Mouse (Mus musculus) embryonic facial prominence, embryonic 12.5 days (tissue): ENCODE results near the gene Twistnb. TPM values are rescaled to one million over a fixed set of nuclear protein-coding genes. Genes with fewer than 3 reads are reported as not detected.

Experiments used
- ATAC-seq: fragments of 200-750 bp; cut with Nextera tagmentation; 2 replicates; pipeline ENCODE4 v1.8.0; 2017; ENCODE audit not compliant: insufficient number of reproducible peaks, insufficient read depth, low FRiP score, low TSS enrichment
- H3K27ac ChIP-seq: fragments of 300-500 bp; sonication (generic); 2 replicates; pipeline ENCODE4 v1.5.1; 2016; ENCODE audit warnings: mild to moderate bottlenecking
- H3K27me3 ChIP-seq: fragments of 300-500 bp; sonication (generic); 2 replicates; pipeline ENCODE4 v1.6.1; 2016; ENCODE audit warnings: mild to moderate bottlenecking, moderate library complexity
- H3K36me3 ChIP-seq: fragments of 300-500 bp; sonication (generic); 2 replicates; pipeline ENCODE4 v1.6.1; 2016; ENCODE audit warnings: mild to moderate bottlenecking
- H3K4me1 ChIP-seq: fragments of 300-500 bp; sonication (generic); 2 replicates; pipeline ENCODE4 v1.6.1; 2016
- H3K4me2 ChIP-seq: fragments of 300-500 bp; sonication (generic); replicated peaks from 2 replicates; pipeline ENCODE4 v1.6.1; 2016; ENCODE audit warnings: mild to moderate bottlenecking, moderate library complexity
- H3K4me3 ChIP-seq: fragments of 300-500 bp; sonication (generic); 2 replicates; pipeline ENCODE4 v1.5.1; 2016; ENCODE audit warnings: mild to moderate bottlenecking
- H3K9ac ChIP-seq: fragments of 300-500 bp; sonication (generic); 2 replicates; pipeline ENCODE4 v1.6.1; 2016; ENCODE audit warnings: mild to moderate bottlenecking, moderate library complexity
- H3K9me3 ChIP-seq: fragments of 300-500 bp; sonication (generic); 2 replicates; pipeline ENCODE4 v1.6.1; 2016; ENCODE audit warnings: mild to moderate bottlenecking, moderate library complexity
- WGBS: fragments of 180-500 bp; shearing (Covaris S2); methylation state at CpG from one replicate; pipeline ENCODE4 v1.1.7; 2016; 5-methylcytosine and 5-hydroxymethylcytosine counted together
- polyA plus RNA-seq: library from polyadenylated mRNA; unstranded; fragments of >200 nt; fragmentation: Nextera tagmentation; extraction: Ambion mirVana; gene quantifications from 2 replicates; pipeline ENCODE4 v1.2.1, GENCODE M21; 2016

The Twistnb gene
- polyA plus RNA-seq, 1 experiment from 2014 or later, result 60.8 TPM

DNA sequence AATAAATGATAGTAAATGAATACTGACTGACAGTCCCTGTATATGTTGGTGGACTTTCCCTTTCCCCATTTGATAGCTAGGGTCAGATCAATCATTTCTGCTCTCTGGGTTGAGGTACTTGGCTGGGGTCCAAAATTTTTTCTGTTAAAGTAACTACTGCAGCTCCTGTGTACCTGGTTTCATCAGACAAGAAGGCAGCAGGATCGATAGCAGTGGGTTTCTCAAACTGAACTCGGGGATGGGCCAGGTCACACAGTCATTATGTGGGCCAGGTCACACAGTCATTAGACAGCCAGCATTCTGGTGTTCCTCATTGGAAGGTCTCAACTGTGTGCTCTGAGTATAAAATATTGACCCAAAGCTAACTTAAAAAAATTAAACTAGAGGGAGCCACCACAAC is 1.7 kb upstream of the Twistnb start:
- Histone ChIP-seq H3K4me3 (no peak overlapping the region), H3K27me3 (peaks cover 5% of the 10 kb centered on the region; the same call in 1 of the 2 replicates), H3K4me2 (no peak overlapping the region), H3K4me1 (peaks cover 5% of the 10 kb centered on the region), H3K9me3 (no peaks in the 10 kb centered on the region), H3K9ac (no peak overlapping the region), H3K36me3 (no peaks in the 10 kb centered on the region), H3K27ac (no peak overlapping the region)
- WGBS, result 69% methylated on average over 2 of the region's 2 CpGs
- no peak for ATAC-seq

DNA sequence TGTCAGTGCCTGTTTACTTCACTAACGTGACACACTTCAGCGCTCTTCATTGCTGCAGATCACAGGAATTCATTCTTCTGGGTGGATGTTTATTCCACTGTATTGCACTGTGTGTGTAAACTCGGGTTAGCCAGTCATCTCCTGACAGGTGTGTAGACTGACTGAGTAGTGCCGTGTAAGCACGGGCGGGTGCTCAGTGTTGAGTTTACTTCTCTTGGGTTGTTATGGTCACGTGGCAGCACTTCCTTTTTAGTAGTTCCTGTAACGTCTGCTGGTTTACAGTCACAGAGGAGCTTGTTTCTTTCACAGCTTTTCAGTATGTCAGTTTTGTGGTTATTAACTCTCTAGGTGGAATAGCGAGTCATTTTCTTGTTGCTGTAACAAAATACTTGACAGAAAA is 4.4 kb downstream of the Twistnb start:
- Histone ChIP-seq H3K27me3 (no peaks in the 10 kb centered on the region), H3K4me3 (no peak overlapping the region), H3K4me2 (no peak overlapping the region), H3K9ac (no peak overlapping the region), H3K9me3 (no peaks in the 10 kb centered on the region), H3K36me3 (0 out of 2 replicates have a peak, but pooled peaks cover 5% of the 10 kb centered on the region), H3K27ac (no peak overlapping the region), H3K4me1 (peaks cover 5% of the 10 kb centered on the region)
- no peak for ATAC-seq
- WGBS, result 89% methylated on average over 9 of the region's 9 CpGs

DNA sequence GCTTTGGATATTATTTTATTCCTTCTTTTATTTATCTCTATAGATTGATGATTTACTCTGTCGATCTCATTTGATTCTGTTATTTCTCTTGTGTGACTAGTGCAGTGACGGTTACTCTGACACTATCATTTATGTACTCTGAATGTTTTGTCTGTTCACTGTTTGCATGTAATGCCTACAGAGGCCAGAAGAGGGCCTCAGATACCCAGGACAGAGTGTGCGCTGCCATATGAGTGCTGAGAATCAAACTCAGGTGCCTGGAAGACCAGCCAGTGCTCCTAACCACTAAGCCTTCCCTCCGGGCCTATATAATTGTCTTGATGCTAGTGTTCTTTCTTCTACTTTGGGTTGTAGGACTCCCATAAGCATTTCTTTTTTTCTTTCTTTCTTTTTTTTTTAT is 5.3 kb downstream of the Twistnb start:
- Histone ChIP-seq H3K36me3 (peaks cover 11% of the 10 kb centered on the region), H3K27ac (no peak overlapping the region), H3K4me2 (no peak overlapping the region), H3K9me3 (no peaks in the 10 kb centered on the region), H3K27me3 (no peaks in the 10 kb centered on the region), H3K4me1 (peaks cover 5% of the 10 kb centered on the region), H3K4me3 (no peak overlapping the region), H3K9ac (no peak overlapping the region)
- WGBS, result 95% methylated on average over 4 of the region's 4 CpGs
- no peak for ATAC-seq

DNA sequence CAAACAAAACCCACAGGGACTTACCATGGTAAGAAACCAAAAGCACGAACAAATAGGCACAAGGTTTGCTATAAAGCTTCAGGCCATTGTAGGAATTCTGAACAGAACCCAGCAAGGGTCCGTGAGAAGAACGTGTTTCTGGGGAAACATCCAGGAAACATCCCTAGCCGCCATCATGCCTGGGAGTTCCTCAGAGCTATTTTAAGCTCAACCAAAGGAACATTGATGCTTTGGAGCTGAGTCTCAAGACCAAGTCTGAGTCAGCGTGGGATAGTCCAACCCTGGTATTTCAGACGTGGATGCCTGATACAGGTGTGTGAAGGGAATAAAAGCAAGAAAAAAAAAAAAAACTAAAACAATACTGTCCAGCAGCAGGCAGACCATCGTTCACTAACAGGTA is 26.0 kb downstream of the Twistnb start:
- Histone ChIP-seq H3K36me3 (no peaks in the 10 kb centered on the region), H3K9ac (no peak overlapping the region), H3K4me3 (no peak overlapping the region), H3K27ac (no peak overlapping the region), H3K9me3 (no peaks in the 10 kb centered on the region), H3K4me1 (no peaks in the 10 kb centered on the region), H3K4me2 (no peak overlapping the region), H3K27me3 (no peaks in the 10 kb centered on the region)
- no peak for ATAC-seq
- 82% methylated on average over 7 of the region's 7 CpGs for WGBS

- Histone ChIP-seq H3K9me3 (no peaks in the 10 kb centered on the region), H3K36me3 (no peaks in the 10 kb centered on the region), H3K9ac (no peak overlapping the region), H3K4me3 (no peak overlapping the region), H3K4me1 (no peaks in the 10 kb centered on the region), H3K4me2 (no peak overlapping the region), H3K27me3 (no peaks in the 10 kb centered on the region), H3K27ac (no peak overlapping the region)
- WGBS, result 19% methylated on average over 5 of the region's 5 CpGs
- no peak for ATAC-seq
Measured at GRCm38 (mm10) chr12:33456242-33456641, 26.8 kb downstream of the Twistnb start.

- H3K4me1 ChIP-seq, result no peaks in the 10 kb centered on the region
- H3K36me3 ChIP-seq, result no peaks in the 10 kb centered on the region
- H3K27me3 ChIP-seq, result no peaks in the 10 kb centered on the region
- H3K27ac ChIP-seq, result no peak overlapping the region
- no peak overlapping the region for H3K9ac ChIP-seq
- WGBS, result 23% methylated on average over 5 of the region's 5 CpGs
- ATAC-seq, result no peak
- H3K9me3 ChIP-seq, result no peaks in the 10 kb centered on the region
- H3K4me3 ChIP-seq, result no peak overlapping the region
- no peak overlapping the region for H3K4me2 ChIP-seq
Measured at GRCm38 (mm10) chr12:33480975-33481374, 51.5 kb downstream of the Twistnb start.

GRCm38 (mm10) chr12:33482931-33483330 is 53.5 kb downstream of the Twistnb start:
- no peak for ATAC-seq
- Histone ChIP-seq H3K9me3 (no peaks in the 10 kb centered on the region), H3K4me1 (no peaks in the 10 kb centered on the region), H3K4me2 (no peak overlapping the region), H3K27me3 (no peaks in the 10 kb centered on the region), H3K27ac (no peak overlapping the region), H3K36me3 (no peaks in the 10 kb centered on the region), H3K4me3 (no peak overlapping the region), H3K9ac (no peak overlapping the region)
- WGBS, result 73% methylated on average over 2 of the region's 2 CpGs

Other genes with a start within 250 kb of the Twistnb start
- 0.42 TPM in 1 of 2 replicates, not detected in the other for gene Efcab10, start 34.8 kb upstream of the Twistnb start, polyA plus RNA-seq